Mouse (Mus musculus): ENCODE results near the gene Spaca6. TPM values are rescaled to one million over a fixed set of nuclear protein-coding genes. Genes with fewer than 3 reads are reported as not detected.
A peak's percentile ranks its signal among the peaks of the same experiment; 100 is the strongest.

Gene Spaca6
- total and polyA plus RNA-seq, 2 experiments = 2.9 to 6.5 TPM

GRCm38 (mm10) chr17:17830731-17831130 lies 3.8 kb downstream of the Spaca6 start:
- no peak for DNase-seq (ENCODE audit: extremely low read depth, low read depth, low spot score)
- TF ChIP-seq CTCF (IDR thresholded peaks at IDR 0.05; ENCODE audit: low read depth, low read length) = no peak
- TF ChIP-seq POLR2A (IDR thresholded peaks at IDR 0.05; ENCODE audit: extremely low read depth, insufficient read depth, low read length) = no peak
- Histone ChIP-seq H3K79me2 (ENCODE audit: control insufficient read depth, insufficient read depth, low read length) (no peaks in the 10 kb centered on the region), H3K27ac (replicated peaks; ENCODE audit: insufficient read depth, low read depth, low read length) (no peak overlapping the region), H3K36me3 (ENCODE audit: control insufficient read depth, insufficient read depth, low read length) (no peaks in the 10 kb centered on the region), H3K27me3 (ENCODE audit: control insufficient read depth, insufficient read depth, low read length) (no peaks in the 10 kb centered on the region), H3K9ac (ENCODE audit: low read depth, low read length) (no peak overlapping the region), H3K4me1 (ENCODE audit: control insufficient read depth, insufficient read depth, low read length) (peaks cover 5% of the 10 kb centered on the region; the same call in 1 of the 2 replicates), H3K4me3 (ENCODE audit: insufficient read depth, low read depth, low read length) (no peak overlapping the region)
- 76% methylated on average over 7 of the region's 7 CpGs for whole genome bisulfite sequencing

- TF ChIP-seq POLR2A (IDR thresholded peaks at IDR 0.05; ENCODE audit: extremely low read depth, insufficient read depth, low read length) (no peak), CTCF (IDR thresholded peaks at IDR 0.05; ENCODE audit: low read depth, low read length) (no peak)
- Histone ChIP-seq H3K27ac (replicated peaks; ENCODE audit: insufficient read depth, low read depth, low read length) (no peak overlapping the region), H3K9ac (ENCODE audit: low read depth, low read length) (no peak overlapping the region), H3K27me3 (ENCODE audit: control insufficient read depth, insufficient read depth, low read length) (no peaks in the 10 kb centered on the region), H3K79me2 (ENCODE audit: control insufficient read depth, insufficient read depth, low read length) (no peaks in the 10 kb centered on the region), H3K36me3 (ENCODE audit: control insufficient read depth, insufficient read depth, low read length) (no peaks in the 10 kb centered on the region), H3K4me3 (ENCODE audit: insufficient read depth, low read depth, low read length) (no peak overlapping the region), H3K4me1 (ENCODE audit: control insufficient read depth, insufficient read depth, low read length) (0 out of 2 replicates have a peak, but pooled peaks cover 2% of the 10 kb centered on the region)
- WGBS = 4% methylated on average over 1 of the region's 1 CpGs
- no peak for DNase-seq (ENCODE audit: extremely low read depth, low read depth, low spot score)
Measured at GRCm38 (mm10) chr17:17834896-17835295, 7.9 kb downstream of the Spaca6 start.

DNA sequence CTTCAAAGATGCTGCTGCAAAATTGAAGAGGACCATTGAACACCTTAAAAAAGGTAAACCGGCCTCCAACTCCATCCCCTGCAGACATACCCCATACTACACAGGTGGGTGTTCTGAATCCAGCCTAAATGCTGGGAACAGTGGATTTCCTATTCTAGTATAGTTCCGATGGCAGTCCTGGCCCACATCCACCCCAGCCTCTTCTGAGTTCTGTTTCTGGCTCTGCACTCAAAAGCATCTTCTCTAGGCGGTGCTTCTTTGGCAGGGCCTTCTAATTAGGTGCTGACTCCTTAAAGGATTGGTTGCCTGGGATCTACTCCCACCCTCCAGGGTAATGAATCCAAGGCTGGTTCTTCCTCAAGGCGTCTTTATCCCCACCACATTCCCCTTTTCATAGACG lies 9.1 kb downstream of the Spaca6 start:
- no peak overlapping the region for H3K4me3 ChIP-seq (ENCODE audit: insufficient read depth, low read depth, low read length)
- no peak for DNase-seq (ENCODE audit: extremely low read depth, low read depth, low spot score)
- no peaks in the 10 kb centered on the region for H3K27me3 ChIP-seq (ENCODE audit: control insufficient read depth, insufficient read depth, low read length)
- 0 out of 2 replicates have a peak, but pooled peaks cover 2% of the 10 kb centered on the region for H3K4me1 ChIP-seq (ENCODE audit: control insufficient read depth, insufficient read depth, low read length)
- TF ChIP-seq CTCF (IDR thresholded peaks at IDR 0.05; ENCODE audit: low read depth, low read length) = no peak
- TF ChIP-seq POLR2A (IDR thresholded peaks at IDR 0.05; ENCODE audit: extremely low read depth, insufficient read depth, low read length) = no peak
- H3K9ac ChIP-seq (ENCODE audit: low read depth, low read length) = no peak overlapping the region
- no peaks in the 10 kb centered on the region for H3K79me2 ChIP-seq (ENCODE audit: control insufficient read depth, insufficient read depth, low read length)
- 90% methylated on average over 5 of the region's 5 CpGs for WGBS
- H3K36me3 ChIP-seq (ENCODE audit: control insufficient read depth, insufficient read depth, low read length) = no peaks in the 10 kb centered on the region
- H3K27ac ChIP-seq (replicated peaks; ENCODE audit: insufficient read depth, low read depth, low read length) = no peak overlapping the region

DNA sequence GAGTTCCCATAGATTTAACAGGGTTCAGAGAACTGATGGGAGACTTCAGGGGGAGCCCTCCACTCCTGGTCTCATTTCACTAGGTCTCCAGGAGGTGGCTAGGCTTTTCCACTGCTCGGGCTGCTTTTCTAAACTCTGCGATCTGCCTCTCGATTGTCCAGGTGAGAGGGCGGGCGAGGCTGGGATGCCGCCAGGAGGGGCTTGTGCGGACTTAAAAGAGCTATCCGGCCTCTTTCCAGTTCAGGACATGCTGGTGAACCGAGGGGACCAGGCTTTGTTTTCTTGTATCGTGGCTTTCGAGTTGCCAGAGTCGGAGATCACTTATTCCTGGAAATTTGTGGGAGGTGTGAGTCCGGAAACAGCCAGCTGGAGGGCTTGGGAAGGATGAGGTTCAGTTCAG lies 10.5 kb downstream of the Spaca6 start:
- H3K79me2 ChIP-seq (ENCODE audit: control insufficient read depth, insufficient read depth, low read length) = no peaks in the 10 kb centered on the region
- peak overlapping the region; percentile 35 for H3K27ac ChIP-seq (replicated peaks; ENCODE audit: insufficient read depth, low read depth, low read length)
- TF ChIP-seq POLR2A (IDR thresholded peaks at IDR 0.05; ENCODE audit: extremely low read depth, insufficient read depth, low read length) = no peak
- TF ChIP-seq CTCF (IDR thresholded peaks at IDR 0.05; ENCODE audit: low read depth, low read length) = no peak
- H3K4me3 ChIP-seq (ENCODE audit: insufficient read depth, low read depth, low read length) = peak overlapping the region; percentile 49; the same call in 1 of the 2 replicates
- H3K9ac ChIP-seq (ENCODE audit: low read depth, low read length) = peak overlapping the region; percentile 56
- WGBS = 24% methylated on average over 13 of the region's 13 CpGs
- 0 out of 2 replicates have a peak, but pooled peaks cover 2% of the 10 kb centered on the region for H3K4me1 ChIP-seq (ENCODE audit: control insufficient read depth, insufficient read depth, low read length)
- H3K36me3 ChIP-seq (ENCODE audit: control insufficient read depth, insufficient read depth, low read length) = no peaks in the 10 kb centered on the region
- no peak for DNase-seq (ENCODE audit: extremely low read depth, low read depth, low spot score)
- no peaks in the 10 kb centered on the region for H3K27me3 ChIP-seq (ENCODE audit: control insufficient read depth, insufficient read depth, low read length)

GRCm38 (mm10) chr17:17837919-17838701 lies 11.2 kb downstream of the Spaca6 start:
- peak; percentile 91 for DNase-seq (ENCODE audit: extremely low read depth, low read depth, low spot score)
- no peaks in the 10 kb centered on the region for H3K79me2 ChIP-seq (ENCODE audit: control insufficient read depth, insufficient read depth, low read length)
- no peaks in the 10 kb centered on the region for H3K27me3 ChIP-seq (ENCODE audit: control insufficient read depth, insufficient read depth, low read length)
- peak overlapping the region; percentile 76 for H3K9ac ChIP-seq (ENCODE audit: low read depth, low read length)
- no peaks in the 10 kb centered on the region for H3K36me3 ChIP-seq (ENCODE audit: control insufficient read depth, insufficient read depth, low read length)
- H3K4me3 ChIP-seq (ENCODE audit: insufficient read depth, low read depth, low read length) = peak overlapping the region; percentile 74
- TF ChIP-seq CTCF (IDR thresholded peaks at IDR 0.05; ENCODE audit: low read depth, low read length) = peak; percentile 83
- peak; percentile 27; the same call in 1 of the 2 replicates for TF ChIP-seq POLR2A (IDR thresholded peaks at IDR 0.05; ENCODE audit: extremely low read depth, insufficient read depth, low read length)
- WGBS = under 1% methylated on average over 43 of the region's 43 CpGs
- H3K4me1 ChIP-seq (ENCODE audit: control insufficient read depth, insufficient read depth, low read length) = 0 out of 2 replicates have a peak, but pooled peaks cover 2% of the 10 kb centered on the region
- H3K27ac ChIP-seq (replicated peaks; ENCODE audit: insufficient read depth, low read depth, low read length) = peak overlapping the region; percentile 75

- H3K9ac ChIP-seq (ENCODE audit: low read depth, low read length) = no peak overlapping the region
- H3K27me3 ChIP-seq (ENCODE audit: control insufficient read depth, insufficient read depth, low read length) = no peaks in the 10 kb centered on the region
- 0 out of 2 replicates have a peak, but pooled peaks cover 2% of the 10 kb centered on the region for H3K4me1 ChIP-seq (ENCODE audit: control insufficient read depth, insufficient read depth, low read length)
- H3K79me2 ChIP-seq (ENCODE audit: control insufficient read depth, insufficient read depth, low read length) = no peaks in the 10 kb centered on the region
- no peak overlapping the region for H3K4me3 ChIP-seq (ENCODE audit: insufficient read depth, low read depth, low read length)
- no peak overlapping the region for H3K27ac ChIP-seq (replicated peaks; ENCODE audit: insufficient read depth, low read depth, low read length)
- H3K36me3 ChIP-seq (ENCODE audit: control insufficient read depth, insufficient read depth, low read length) = no peaks in the 10 kb centered on the region
- no peak for DNase-seq (ENCODE audit: extremely low read depth, low read depth, low spot score)
- 89% methylated on average over 2 of the region's 2 CpGs for WGBS
- TF ChIP-seq POLR2A (IDR thresholded peaks at IDR 0.05; ENCODE audit: extremely low read depth, insufficient read depth, low read length) (no peak), CTCF (IDR thresholded peaks at IDR 0.05; ENCODE audit: low read depth, low read length) (no peak)
Measured at GRCm38 (mm10) chr17:17839276-17839675, 12.3 kb downstream of the Spaca6 start.

All from liver, adult 2 months (tissue).